ENCODE assay signal across 9 mouse cellular contexts in the genomic region with DNA sequence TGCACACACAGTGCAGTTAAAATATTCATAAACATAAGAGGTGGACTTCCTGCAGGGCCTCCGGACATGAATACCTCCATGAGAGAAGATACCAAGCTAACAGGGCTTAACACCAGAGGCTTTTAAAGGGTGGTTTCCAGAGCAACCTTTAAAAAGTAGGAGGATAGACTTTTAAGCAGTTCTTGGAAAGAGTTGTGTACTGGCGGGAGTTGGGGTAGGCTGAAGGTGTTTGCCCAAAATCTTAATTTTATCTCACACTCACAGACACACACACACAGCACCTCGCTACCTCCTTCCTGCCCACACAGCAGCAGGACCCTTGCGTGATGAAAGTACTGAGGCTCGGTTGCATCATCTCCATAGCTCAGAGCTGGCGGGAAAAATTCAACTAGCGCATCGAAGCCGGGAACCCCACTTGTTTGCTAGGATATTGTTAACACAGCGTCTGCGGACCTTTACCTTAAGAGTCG. TPM values are rescaled to one million over a fixed set of nuclear protein-coding genes. Genes with fewer than 3 reads are reported as not detected.
DNase-seq lines count a peak whose midpoint lies in the region; ATAC-seq and TF ChIP-seq lines count a peak whose summit lies in the region.
"Had no signal": no experiment of that assay in that cellular context is flagged by ENCODE, and none has a peak within 500 bp of the region (broad histone marks: within the 10 kb centered on the region; RNA-seq: fewer than 3 reads in every experiment).

No protein-coding gene starts in this region.

- H3K27ac ChIP-seq in lung, embryonic 16.5 days (ENCODE audit: low read length), result no peak overlapping the region
- H3K27ac ChIP-seq in embryonic facial prominence, embryonic 10.5 days (replicated peaks), result peak overlapping the region; percentile 83
- no peak overlapping the region for H3K27ac ChIP-seq in intestine, postnatal 0 days (ENCODE audit: low read depth, low read length)
- no peak overlapping the region; the same call in 1 of the 2 replicates for H3K27ac ChIP-seq in neural tube, embryonic 13.5 days (replicated peaks)

- peaks cover 30% of the 10 kb centered on the region for H3K36me3 ChIP-seq in lung, embryonic 16.5 days (ENCODE audit: control insufficient read depth, insufficient read depth, low read length)
- peaks cover 41% of the 10 kb centered on the region for H3K36me3 ChIP-seq in embryonic facial prominence, embryonic 10.5 days (replicated peaks)
- H3K36me3 ChIP-seq in intestine, postnatal 0 days (ENCODE audit: control insufficient read depth, insufficient read depth), result peaks cover 18% of the 10 kb centered on the region
- peaks cover 22% of the 10 kb centered on the region for H3K36me3 ChIP-seq in neural tube, embryonic 13.5 days

- 1% methylated on average over 12 of the region's 12 CpGs for WGBS in lung, embryonic 16.5 days
- 13% methylated on average over 12 of the region's 12 CpGs for WGBS in embryonic facial prominence, embryonic 10.5 days
- 2% methylated on average over 12 of the region's 12 CpGs for WGBS in intestine, postnatal 0 days
- 12% methylated on average over 12 of the region's 12 CpGs for WGBS in neural tube, embryonic 13.5 days

- H3K9ac ChIP-seq in lung, embryonic 16.5 days (ENCODE audit: low read length), result peak overlapping the region; percentile 61
- 0 out of 2 replicates have a peak overlapping the region, but pooled peaks have one; percentile 26 for H3K9ac ChIP-seq in intestine, postnatal 0 days (ENCODE audit: low read depth, low read length)
- H3K9ac ChIP-seq in neural tube, embryonic 13.5 days, result peak overlapping the region; percentile 67

- ATAC-seq in lung, embryonic 16.5 days (ENCODE audit: low read depth), result 0 out of 2 replicates have a peak, but pooled peaks have one; percentile 11
- 0 out of 2 replicates have a peak, but pooled peaks have one; percentile 3 for ATAC-seq in intestine, postnatal 0 days
- no peak for ATAC-seq in neural tube, embryonic 13.5 days (ENCODE audit: low read depth)

- DNase-seq in lung, postnatal 10 days, result no peak
- DNase-seq in embryonic facial prominence, embryonic 10.5 days (ENCODE audit: low spot score), result no peak
- no peak for DNase-seq in layer of hippocampus, adult 9-11 months
- no peak for DNase-seq in layer of hippocampus, postnatal 36 days
- DNase-seq in gastrocnemius, postnatal 4 days (ENCODE audit: low spot score in 2 of 2), result no peak

- peaks cover 27% of the 10 kb centered on the region for H3K4me1 ChIP-seq in lung, embryonic 16.5 days (replicated peaks; ENCODE audit: control insufficient read depth, insufficient read depth, low read length)
- peaks cover 71% of the 10 kb centered on the region for H3K4me1 ChIP-seq in embryonic facial prominence, embryonic 10.5 days
- peaks cover 13% of the 10 kb centered on the region; the same call in 1 of the 2 replicates for H3K4me1 ChIP-seq in intestine, postnatal 0 days (replicated peaks; ENCODE audit: control insufficient read depth, insufficient read depth, low read length)
- peaks cover 61% of the 10 kb centered on the region for H3K4me1 ChIP-seq in neural tube, embryonic 13.5 days (replicated peaks)

- peaks cover 34% of the 10 kb centered on the region for H3K27me3 ChIP-seq in lung, embryonic 16.5 days (ENCODE audit: control insufficient read depth, insufficient read depth, low read depth, low read length)
- peaks cover 81% of the 10 kb centered on the region for H3K27me3 ChIP-seq in embryonic facial prominence, embryonic 10.5 days (replicated peaks; ENCODE audit: low read depth, poor library complexity, severe bottlenecking)
- peaks cover 31% of the 10 kb centered on the region for H3K27me3 ChIP-seq in intestine, postnatal 0 days (replicated peaks; ENCODE audit: control insufficient read depth, insufficient read depth, low read length)
- H3K27me3 ChIP-seq in neural tube, embryonic 13.5 days, result peaks cover 45% of the 10 kb centered on the region

- H3K4me3 ChIP-seq in lung, embryonic 16.5 days (ENCODE audit: low read length), result peak overlapping the region; percentile 56
- peak overlapping the region; percentile 70 for H3K4me3 ChIP-seq in embryonic facial prominence, embryonic 10.5 days
- peak overlapping the region; percentile 56 for H3K4me3 ChIP-seq in intestine, postnatal 0 days (ENCODE audit: low read depth, low read length)
- H3K4me3 ChIP-seq in neural tube, embryonic 13.5 days, result peak overlapping the region; percentile 51

- no peak for TF ChIP-seq CTCF in intestine, postnatal 0 days (IDR thresholded peaks at IDR 0.05; ENCODE audit: low read depth)

- H3K4me2 ChIP-seq in lung, embryonic 16.5 days (ENCODE audit: low read depth, low read length), result peak overlapping the region; percentile 62
- H3K4me2 ChIP-seq in intestine, postnatal 0 days (replicated peaks; ENCODE audit: low read depth), result peak overlapping the region; percentile 85
- peak overlapping the region; percentile 73 for H3K4me2 ChIP-seq in neural tube, embryonic 13.5 days

- H3K9me3 ChIP-seq in lung, embryonic 16.5 days (ENCODE audit: control insufficient read depth, low read length), result no peaks in the 10 kb centered on the region; the same call in 1 of the 2 replicates
- 0 out of 2 replicates have a peak, but pooled peaks cover 4% of the 10 kb centered on the region for H3K9me3 ChIP-seq in embryonic facial prominence, embryonic 10.5 days
- H3K9me3 ChIP-seq in intestine, postnatal 0 days (ENCODE audit: control insufficient read depth), result no peaks in the 10 kb centered on the region
- no peaks in the 10 kb centered on the region for H3K9me3 ChIP-seq in neural tube, embryonic 13.5 days

RNA-seq across cellular contexts. Expression of a gene that starts 0.6 kb away (rescaled TPM):
- 116 and 119 TPM in 2 replicates for polyA plus RNA-seq in lung, embryonic 16.5 days (2015; fragmentation: Nextera tagmentation; extraction: Ambion mirVana)
- 110 and 129 TPM in 2 replicates for polyA plus RNA-seq in embryonic facial prominence, embryonic 10.5 days (2016; fragmentation: Nextera tagmentation; extraction: Ambion mirVana)
- polyA plus RNA-seq in intestine, postnatal 0 days (2015; fragmentation: Nextera tagmentation; extraction: Ambion mirVana), result 26.2 and 26.7 TPM in 2 replicates
- 52.4 and 53.0 TPM in 2 replicates for polyA plus RNA-seq in neural tube, embryonic 13.5 days (2015; fragmentation: Nextera tagmentation; extraction: Ambion mirVana)
- total RNA-seq in layer of hippocampus, postnatal 36 days (2021), result 10 to 100 TPM; 27.4 to 29.9 TPM
- total RNA-seq in gastrocnemius, postnatal 4 days (2021), result 10 to 100 TPM; 34.6 to 34.8 TPM

RNA-seq across cellular contexts. Expression of a gene that starts 6.9 kb away (rescaled TPM):
- polyA plus RNA-seq in lung, embryonic 16.5 days (2015; fragmentation: Nextera tagmentation; extraction: Ambion mirVana), result 155 and 169 TPM in 2 replicates
- 2.2 and 4.5 TPM in 2 replicates for polyA plus RNA-seq in embryonic facial prominence, embryonic 10.5 days (2016; fragmentation: Nextera tagmentation; extraction: Ambion mirVana)
- 19.9 and 21.9 TPM in 2 replicates for polyA plus RNA-seq in intestine, postnatal 0 days (2015; fragmentation: Nextera tagmentation; extraction: Ambion mirVana)
- polyA plus RNA-seq in neural tube, embryonic 13.5 days (2015; fragmentation: Nextera tagmentation; extraction: Ambion mirVana), result 10.1 and 10.6 TPM in 2 replicates
- 1 to 10 TPM; 3.5 to 4.8 TPM for total RNA-seq in layer of hippocampus, postnatal 36 days (2021)
- total RNA-seq in gastrocnemius, postnatal 4 days (2021), result 10 to 100 TPM; 23.6 to 24.1 TPM
- total RNA-seq: hematopoietic stem cell, adult 5-6 weeks had no signal

RNA-seq across cellular contexts. Expression of a gene that starts 12.7 kb away (rescaled TPM):
- 1.8 TPM in 2 replicates for polyA plus RNA-seq in lung, embryonic 16.5 days (2015; fragmentation: Nextera tagmentation; extraction: Ambion mirVana)
- 5.2 and 9.7 TPM in 2 replicates for polyA plus RNA-seq in embryonic facial prominence, embryonic 10.5 days (2016; fragmentation: Nextera tagmentation; extraction: Ambion mirVana)
- polyA plus RNA-seq in intestine, postnatal 0 days (2015; fragmentation: Nextera tagmentation; extraction: Ambion mirVana), result 2.9 and 4.5 TPM in 2 replicates
- 128 and 133 TPM in 2 replicates for polyA plus RNA-seq in neural tube, embryonic 13.5 days (2015; fragmentation: Nextera tagmentation; extraction: Ambion mirVana)
- 1 to 10 TPM; 1.3 to 1.7 TPM for total RNA-seq in layer of hippocampus, postnatal 36 days (2021)
- total RNA-seq in gastrocnemius, postnatal 4 days (2021), result 1 to 10 TPM; 1.9 to 2.2 TPM
- total RNA-seq: hematopoietic stem cell, adult 5-6 weeks had no signal

RNA-seq across cellular contexts. Expression of a gene that starts 20.2 kb away (rescaled TPM):
- 1.3 and 1.8 TPM in 2 replicates for polyA plus RNA-seq in lung, embryonic 16.5 days (2015; fragmentation: Nextera tagmentation; extraction: Ambion mirVana)
- polyA plus RNA-seq in embryonic facial prominence, embryonic 10.5 days (2016; fragmentation: Nextera tagmentation; extraction: Ambion mirVana), result 0.57 and 0.58 TPM in 2 replicates
- polyA plus RNA-seq in intestine, postnatal 0 days (2015; fragmentation: Nextera tagmentation; extraction: Ambion mirVana), result 0.17 TPM in 1 of 2 replicates, not detected in the other
- 2.4 and 3.2 TPM in 2 replicates for polyA plus RNA-seq in neural tube, embryonic 13.5 days (2015; fragmentation: Nextera tagmentation; extraction: Ambion mirVana)
- total RNA-seq in layer of hippocampus, postnatal 36 days (2021), result 1 to 10 TPM; 3.0 to 3.7 TPM
- total RNA-seq in gastrocnemius, postnatal 4 days (2021), result 100 to 1,000 TPM; 167 to 205 TPM
- total RNA-seq: hematopoietic stem cell, adult 5-6 weeks had no signal

Comparison
In these comparisons a context has a peak if more than half of its experiments do, and no peak if none do; other contexts are left out.
1. RNA of a gene that starts 12.7 kb away (polyA plus RNA-seq): 128 to 133 TPM in neural tube, embryonic 13.5 days; 5.2 to 9.7 TPM in embryonic facial prominence, embryonic 10.5 days, 2.9 to 4.5 TPM in intestine, postnatal 0 days and 1.8 TPM in lung, embryonic 16.5 days; every median in the first group is over 10 times any median in the second.
2. Peak in every context shown above with its lines, with median percentiles within 50 percentile points of each other: H3K4me2 ChIP-seq, H3K4me3 ChIP-seq and H3K9ac ChIP-seq.